Mouse (Mus musculus) MEL (cell line): Measurements from ENCODE around the gene Cdiptos. TPM values are rescaled to one million over a fixed set of nuclear protein-coding genes. Genes with fewer than 3 reads are reported as not detected.

Experiments
- DNase-seq: peaks from one replicate; pipeline ENCODE4 v3.0.0; 2011; ENCODE audit warnings: low read depth, low spot score
- H3K27ac ChIP-seq: 2 replicates; pipeline ENCODE4 v1.5.1; 2012; ENCODE audit warnings: low read depth, mild to moderate bottlenecking, control low read depth, low read length, moderate library complexity; ENCODE audit not compliant: control insufficient read depth
- H3K27me3 ChIP-seq, 2 experiments: fragments of 150-350 bp in 1 of 2; sonication (generic) in 1 of 2; 2 replicates each; pipeline ENCODE4 v1.6.1; 2012; ENCODE audit warnings: low read length in 2 of 2, mild to moderate bottlenecking in 2 of 2, improper control_type of control experiment in 1 of 2, moderate library complexity in 1 of 2; ENCODE audit not compliant: insufficient read depth in 2 of 2, control insufficient read depth in 1 of 2
- H3K36me3 ChIP-seq, 2 experiments: 2 replicates each; pipeline ENCODE4 v1.6.1; 2012 to 2014; ENCODE audit warnings: low read length in 2 of 2, improper control_type of control experiment in 1 of 2, inconsistent platforms in 1 of 2, mild to moderate bottlenecking in 1 of 2; ENCODE audit not compliant: insufficient read depth in 2 of 2, control insufficient read depth in 1 of 2
- H3K4me1 ChIP-seq, 2 experiments: fragments of 150-350 bp in 1 of 2; sonication (generic) in 1 of 2; 2 replicates each; pipeline ENCODE4 v1.6.1; 2012; ENCODE audit warnings: low read length in 2 of 2, improper control_type of control experiment in 1 of 2, mild to moderate bottlenecking in 1 of 2; ENCODE audit not compliant: insufficient read depth in 2 of 2, control insufficient read depth in 1 of 2
- H3K4me3 ChIP-seq, 2 experiments: fragments of 150-350 bp in 1 of 2; sonication (generic) in 1 of 2; 2 replicates each; pipeline ENCODE4 v1.5.1; 2012; ENCODE audit warnings: low read depth in 2 of 2, low read length in 2 of 2, mild to moderate bottlenecking in 2 of 2, moderate library complexity in 2 of 2, control low read depth in 1 of 2, improper control_type of control experiment in 1 of 2; ENCODE audit not compliant: control insufficient read depth in 1 of 2, insufficient read depth in 1 of 2
- H3K79me2 ChIP-seq: 2 replicates; pipeline ENCODE4 v1.6.1; 2012; ENCODE audit warnings: mild to moderate bottlenecking, low read length, moderate library complexity; ENCODE audit not compliant: control insufficient read depth, poor library complexity, insufficient read depth
- H3K9ac ChIP-seq: 2 replicates; pipeline ENCODE4 v1.6.1; 2012; ENCODE audit warnings: low read depth, mild to moderate bottlenecking, control low read depth, low read length, moderate library complexity; ENCODE audit not compliant: control insufficient read depth, poor library complexity, severe bottlenecking
- H3K9me3 ChIP-seq: fragments of 150-350 bp; sonication (generic); replicated peaks from 2 replicates; pipeline ENCODE4 v1.6.1; 2012; ENCODE audit warnings: mild to moderate bottlenecking, low read length, improper control_type of control experiment, moderate library complexity; ENCODE audit not compliant: insufficient read depth
- BHLHE40 ChIP-seq: IDR thresholded peaks from 2 replicates; pipeline ENCODE4 v1.6.1; 2012; ENCODE audit warnings: low read depth, mild to moderate bottlenecking, inconsistent platforms, low read length, improper control_type of control experiment, borderline replicate concordance
- CTCF ChIP-seq, 3 experiments: IDR thresholded peaks in 2 of 3; conservative IDR thresholded peaks in 1 of 3; 2 replicates each; pipeline ENCODE4 v1.5.1; 2011 to 2012; ENCODE audit warnings: low read length in 3 of 3, low read depth in 2 of 3, mild to moderate bottlenecking in 2 of 3, improper control_type of control experiment in 1 of 3, inconsistent platforms in 1 of 3, mixed read lengths in 1 of 3, moderate library complexity in 1 of 3; ENCODE audit not compliant: control insufficient read depth in 1 of 3, insufficient read depth in 1 of 3, poor library complexity in 1 of 3, severe bottlenecking in 1 of 3
- E2F4 ChIP-seq: IDR thresholded peaks from 2 replicates; pipeline ENCODE4 v1.6.1; 2011; ENCODE audit warnings: low read depth, low read length, improper control_type of control experiment, borderline replicate concordance
- EP300 ChIP-seq, 2 experiments: IDR thresholded peaks; 2 replicates each; pipeline ENCODE4 v1.6.1; 2011; ENCODE audit warnings: improper control_type of control experiment in 2 of 2, low read length in 2 of 2, low read depth in 1 of 2, mild to moderate bottlenecking in 1 of 2
- ETS1 ChIP-seq: IDR thresholded peaks from 2 replicates; pipeline ENCODE4 v1.6.1; 2012; ENCODE audit warnings: low read depth, mild to moderate bottlenecking, inconsistent platforms, low read length, improper control_type of control experiment, moderate library complexity
- GABPA ChIP-seq: IDR thresholded peaks from 2 replicates; pipeline ENCODE4 v1.6.1; 2012; ENCODE audit warnings: low read depth, mild to moderate bottlenecking, inconsistent platforms, low read length, improper control_type of control experiment, moderate library complexity
- GATA1 ChIP-seq: IDR thresholded peaks from 2 replicates; pipeline ENCODE4 v1.6.1; 2011; ENCODE audit warnings: low read depth, low read length, improper control_type of control experiment
- JUND ChIP-seq: IDR thresholded peaks from 2 replicates; pipeline ENCODE4 v1.6.1; 2011; ENCODE audit warnings: low read depth, mild to moderate bottlenecking, improper control_type of control experiment, low read length
- KAT2A ChIP-seq: conservative IDR thresholded peaks from 2 replicates; pipeline ENCODE4 v1.6.1; 2012; ENCODE audit warnings: low read depth, low read length, improper control_type of control experiment, inconsistent platforms
- MAFK ChIP-seq: IDR thresholded peaks from 2 replicates; pipeline ENCODE4 v1.6.1; 2011; ENCODE audit warnings: low read depth, mild to moderate bottlenecking, low read length, improper control_type of control experiment, borderline replicate concordance
- MAX ChIP-seq: IDR thresholded peaks from 2 replicates; pipeline ENCODE4 v1.6.1; 2011; ENCODE audit warnings: low read length, improper control_type of control experiment
- MXI1 ChIP-seq: IDR thresholded peaks from 2 replicates; pipeline ENCODE4 v1.6.1; 2011; ENCODE audit warnings: mild to moderate bottlenecking, low read depth, low read length, improper control_type of control experiment
- MYB ChIP-seq: IDR thresholded peaks from 2 replicates; pipeline ENCODE4 v1.6.1; 2011; ENCODE audit warnings: mild to moderate bottlenecking, low read depth, low read length, improper control_type of control experiment
- MYC ChIP-seq: IDR thresholded peaks from 2 replicates; pipeline ENCODE4 v1.6.1; 2011; ENCODE audit warnings: low read depth, mild to moderate bottlenecking, low read length, improper control_type of control experiment, moderate library complexity
- POLR2A ChIP-seq, 2 experiments: IDR thresholded peaks; 2 replicates each; pipeline ENCODE4 v1.6.1; 2011 to 2012; ENCODE audit warnings: low read length in 2 of 2, mild to moderate bottlenecking in 2 of 2, control low read depth in 1 of 2, improper control_type of control experiment in 1 of 2, low read depth in 1 of 2, moderate library complexity in 1 of 2; ENCODE audit not compliant: control insufficient read depth in 1 of 2, insufficient read depth in 1 of 2, poor library complexity in 1 of 2
- POLR2AphosphoS5 ChIP-seq: IDR thresholded peaks from 2 replicates; pipeline ENCODE4 v1.6.1; 2012; ENCODE audit warnings: low read depth, borderline replicate concordance, mild to moderate bottlenecking, inconsistent platforms, low read length, moderate library complexity, mixed read lengths
- RAD21 ChIP-seq: IDR thresholded peaks from 2 replicates; pipeline ENCODE4 v1.6.1; 2011; ENCODE audit warnings: mild to moderate bottlenecking, low read depth, low read length, improper control_type of control experiment
- RCOR1 ChIP-seq: IDR thresholded peaks from 2 replicates; pipeline ENCODE4 v1.6.1; 2012; ENCODE audit warnings: low read depth, mild to moderate bottlenecking, inconsistent platforms, low read length, improper control_type of control experiment
- SMC3 ChIP-seq: IDR thresholded peaks from 2 replicates; pipeline ENCODE4 v1.6.1; 2011; ENCODE audit warnings: low read depth, low read length, improper control_type of control experiment
- TBP ChIP-seq: IDR thresholded peaks from 2 replicates; pipeline ENCODE4 v1.8.0; 2011; ENCODE audit warnings: low read depth, low read length, improper control_type of control experiment
- USF2 ChIP-seq, 2 experiments: IDR thresholded peaks; 2 replicates each; pipeline ENCODE4 v1.6.1; 2011 to 2012; ENCODE audit warnings: improper control_type of control experiment in 2 of 2, low read length in 2 of 2, borderline replicate concordance in 1 of 2, inconsistent platforms in 1 of 2, low read depth in 1 of 2, mild to moderate bottlenecking in 1 of 2; ENCODE audit not compliant: insufficient read depth in 1 of 2
- ZC3H11A ChIP-seq: IDR thresholded peaks from 2 replicates; pipeline ENCODE4 v1.6.1; 2012; ENCODE audit warnings: low read depth, mild to moderate bottlenecking, inconsistent platforms, low read length, improper control_type of control experiment
- ZNF384 ChIP-seq: IDR thresholded peaks from 2 replicates; pipeline ENCODE4 v1.6.1; 2012; ENCODE audit warnings: low read depth, mild to moderate bottlenecking, inconsistent platforms, low read length, improper control_type of control experiment
- polyA plus RNA-seq, 2 experiments: library from polyadenylated mRNA; stranded (reverse) in 1 of 2; unstranded in 1 of 2; fragments of >175 nt in 1 of 2; fragments of >200 nt in 1 of 2; gene quantifications; 2 replicates each; pipeline versions ENCODE4 v1.2.1 to v1.2.4; 2012; ENCODE audit warnings: low replicate concordance in 2 of 2, low read depth in 1 of 2; ENCODE audit not compliant: insufficient read length in 2 of 2, insufficient read depth in 1 of 2, missing spikeins in 1 of 2
- total RNA-seq: library from RNA; depleted of rRNA; stranded (reverse); fragments of 300-350 nt; gene quantifications from 2 replicates; pipeline ENCODE4 v1.2.3, GENCODE M21; 2012

The Cdiptos gene
- total and polyA plus RNA-seq, 3 experiments, result 0.35 to 1.8 TPM; not detected in 1

DNA sequence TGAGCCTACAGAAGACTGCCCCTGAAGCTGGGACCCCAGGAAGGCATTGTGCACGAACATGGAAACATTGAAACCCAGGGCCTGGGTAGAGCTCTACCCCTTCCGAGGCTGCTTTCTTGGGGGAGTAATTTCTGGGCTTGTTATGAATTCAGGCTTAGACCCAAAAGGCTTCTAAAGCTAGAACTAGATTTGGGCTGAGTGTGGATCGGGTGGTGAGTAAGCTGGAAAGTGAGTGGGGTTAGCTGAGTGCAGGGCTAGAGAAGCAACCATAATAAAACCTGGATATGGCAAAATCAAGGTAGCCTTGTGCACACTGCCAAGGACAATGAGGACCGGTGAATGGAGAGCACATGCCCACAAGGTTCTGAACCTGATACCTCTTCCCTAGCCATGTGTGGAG, 13.9 kb downstream of the Cdiptos start:
- no peak overlapping the region for H3K9ac ChIP-seq
- no peaks in the 10 kb centered on the region for H3K79me2 ChIP-seq
- no peak overlapping the region for H3K4me3 ChIP-seq
- H3K27me3 ChIP-seq, result no peaks in the 10 kb centered on the region
- peaks cover 6 to 11% of the 10 kb centered on the region in 2 experiments for H3K4me1 ChIP-seq
- no peaks in the 10 kb centered on the region for H3K9me3 ChIP-seq
- H3K27ac ChIP-seq, result no peak overlapping the region
- DNase-seq, result no peak
- peaks cover 0 to 9% of the 10 kb centered on the region in 2 experiments; a peak in 2 of 4 replicates for H3K36me3 ChIP-seq
- no peak for TF ChIP-seq ZC3H11A
- TF ChIP-seq RAD21, result no peak
- TF ChIP-seq MAX, result no peak
- no peak for TF ChIP-seq GABPA
- TF ChIP-seq ETS1, result no peak
- TF ChIP-seq MYB, result no peak
- TF ChIP-seq KAT2A, result no peak
- TF ChIP-seq SMC3, result no peak
- TF ChIP-seq E2F4, result no peak
- TF ChIP-seq ZNF384, result no peak
- no peak for TF ChIP-seq RCOR1
- no peak for TF ChIP-seq JUND
- no peak for TF ChIP-seq CTCF (IDR thresholded peaks at IDR 0.05 in 2 of 3, conservative IDR thresholded peaks at IDR 0.05 in 1 of 3; ENCODE audit: control insufficient read depth in 1 of 3, insufficient read depth in 1 of 3, low read depth in 2 of 3, low read length in 3 of 3, poor library complexity in 1 of 3, severe bottlenecking in 1 of 3)
- no peak for TF ChIP-seq BHLHE40
- TF ChIP-seq EP300 (IDR thresholded peaks at IDR 0.05; ENCODE audit: low read depth in 1 of 2, low read length in 2 of 2), result no peak
- TF ChIP-seq USF2 (IDR thresholded peaks at IDR 0.05; ENCODE audit: borderline replicate concordance in 1 of 2, insufficient read depth in 1 of 2, low read depth in 1 of 2, low read length in 2 of 2), result no peak
- TF ChIP-seq, all 39 proteins: peak for 0

DNA sequence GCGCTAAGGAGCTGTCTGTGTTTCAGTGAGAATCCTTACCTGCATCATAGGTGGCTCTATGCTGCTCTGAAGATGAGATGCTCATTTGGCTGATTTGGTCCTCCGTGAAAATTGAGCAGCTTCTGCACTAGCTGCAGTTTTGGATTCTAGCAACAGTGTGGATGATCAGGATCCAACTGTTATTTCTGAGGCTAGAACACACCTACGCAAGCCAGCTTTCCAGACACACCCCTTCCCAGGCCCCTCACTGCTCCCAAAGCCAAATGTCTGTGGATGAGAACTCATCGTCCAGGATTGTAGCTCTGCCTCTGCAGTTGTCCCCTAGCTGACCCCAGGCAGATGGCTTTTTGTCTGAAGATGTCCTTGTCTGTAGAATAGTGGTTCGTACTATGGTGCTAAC, 14.8 kb downstream of the Cdiptos start:
- H3K4me1 ChIP-seq, result peaks cover 6 to 11% of the 10 kb centered on the region in 2 experiments
- H3K36me3 ChIP-seq, result peaks cover 0 to 9% of the 10 kb centered on the region in 2 experiments; a peak in 2 of 4 replicates
- TF ChIP-seq MAX (no peak), MYC (no peak), TBP (no peak), MXI1 (no peak), GATA1 (no peak), POLR2A (IDR thresholded peaks at IDR 0.05; ENCODE audit: control insufficient read depth in 1 of 2, insufficient read depth in 1 of 2, low read depth in 1 of 2, low read length in 2 of 2, poor library complexity in 1 of 2) (no peak), USF2 (IDR thresholded peaks at IDR 0.05; ENCODE audit: borderline replicate concordance in 1 of 2, insufficient read depth in 1 of 2, low read depth in 1 of 2, low read length in 2 of 2) (no peak), POLR2AphosphoS5 (no peak), RAD21 (no peak), CTCF (IDR thresholded peaks at IDR 0.05 in 2 of 3, conservative IDR thresholded peaks at IDR 0.05 in 1 of 3; ENCODE audit: control insufficient read depth in 1 of 3, insufficient read depth in 1 of 3, low read depth in 2 of 3, low read length in 3 of 3, poor library complexity in 1 of 3, severe bottlenecking in 1 of 3) (no peak; a peak in 1 of 6 replicates), E2F4 (no peak), MAFK (no peak), ZNF384 (no peak)
- H3K9me3 ChIP-seq, result no peaks in the 10 kb centered on the region
- no peaks in the 10 kb centered on the region for H3K27me3 ChIP-seq
- H3K79me2 ChIP-seq, result no peaks in the 10 kb centered on the region
- H3K9ac ChIP-seq, result no peak overlapping the region
- DNase-seq, result no peak
- no peak overlapping the region for H3K27ac ChIP-seq
- H3K4me3 ChIP-seq, result no peak overlapping the region
